Mouse (Mus musculus) cerebellum, adult 2 months (tissue): Measurements from ENCODE around the gene Ern1.

ENCODE experiments used
- CTCF ChIP-seq: fragments of 200-500 bp; IDR thresholded peaks from 2 replicates; pipeline ENCODE4 v1.5.1; 2011; ENCODE audit warnings: low read depth, mild to moderate bottlenecking, control low read depth, low read length, moderate library complexity, borderline replicate concordance; ENCODE audit not compliant: insufficient read depth
- POLR2A ChIP-seq: fragments of 200-500 bp; IDR thresholded peaks from 2 replicates; pipeline ENCODE4 v1.6.1; 2011; ENCODE audit warnings: low read length, control low read depth, borderline replicate concordance; ENCODE audit not compliant: insufficient read depth

GRCm38 (mm10) chr11:106468509-106468908 lies 19.1 kb downstream of the Ern1 start:
- TF ChIP-seq CTCF (no peak), POLR2A (no peak)
